Mouse (Mus musculus) G1E (cell line): ENCODE measurements around the gene Kank2.

Experiments
- CTCF ChIP-seq: IDR thresholded peaks from 2 replicates; pipeline ENCODE4 v1.5.1; 2012; ENCODE audit warnings: low read depth, low read length, inconsistent platforms, mixed read lengths
- GATA1 ChIP-seq: IDR thresholded peaks from 2 replicates; pipeline ENCODE4 v1.6.1; 2012; ENCODE audit warnings: borderline replicate concordance, low read length, inconsistent platforms, mixed read lengths
- GATA2 ChIP-seq: IDR thresholded peaks from 2 replicates; pipeline ENCODE4 v1.6.1; 2012; ENCODE audit warnings: low read depth, low read length, inconsistent platforms, borderline replicate concordance
- POLR2AphosphoS5 ChIP-seq: IDR thresholded peaks from 2 replicates; pipeline ENCODE4 v1.6.1; 2012; ENCODE audit warnings: low read depth, low read length, inconsistent platforms; ENCODE audit not compliant: insufficient replicate concordance
- TAL1 ChIP-seq: conservative IDR thresholded peaks from 2 replicates; pipeline ENCODE4 v1.6.1; 2012; ENCODE audit warnings: low read depth, low read length, inconsistent platforms, mixed read lengths

GRCm38 (mm10) chr9:21788234-21788633 lies 10.3 kb downstream of the Kank2 start:
- no peak for TF ChIP-seq CTCF
- no peak for TF ChIP-seq TAL1
- TF ChIP-seq GATA2: no peak
- TF ChIP-seq GATA1: no peak
- no peak for TF ChIP-seq POLR2AphosphoS5
